Mouse (Mus musculus): ENCODE results near the gene Oscar. TPM values are rescaled to one million over a fixed set of nuclear protein-coding genes. Genes with fewer than 3 reads are reported as not detected.

The Oscar gene
- polyA plus RNA-seq (2014; fragmentation: Illumina TruSeq; extraction: RNeasy Lipid Tissue Mini Kit (QIAGEN cat#74804); ENCODE audit: low read depth, low replicate concordance) = not detected

DNA sequence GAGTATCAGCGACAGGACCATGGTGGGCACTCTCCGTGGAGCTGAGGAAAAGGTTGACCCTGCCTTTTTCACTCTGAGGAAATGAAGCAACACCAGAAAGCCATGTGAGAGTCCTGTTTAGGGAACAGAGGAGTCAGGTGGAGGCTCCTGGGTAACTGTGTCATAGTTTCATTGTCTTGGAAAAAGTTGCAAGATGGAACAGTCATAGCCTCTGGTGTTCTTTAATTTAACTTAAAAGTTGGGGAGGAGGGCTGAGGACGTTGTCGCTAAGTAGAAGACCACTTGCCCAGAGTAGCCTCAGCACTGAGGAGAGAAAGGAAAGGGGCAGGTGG is at the start of gene Oscar:
Gene Oscar (minus strand): TSS at position 101 of the 332 bp plus-strand sequence.

GRCm38 (mm10) chr7:3665215-3666114 is 49.5 kb upstream of the Oscar start, which contains the start of gene Leng1:
Leng1 (minus strand) TSS chr7:3665840.

DNA sequence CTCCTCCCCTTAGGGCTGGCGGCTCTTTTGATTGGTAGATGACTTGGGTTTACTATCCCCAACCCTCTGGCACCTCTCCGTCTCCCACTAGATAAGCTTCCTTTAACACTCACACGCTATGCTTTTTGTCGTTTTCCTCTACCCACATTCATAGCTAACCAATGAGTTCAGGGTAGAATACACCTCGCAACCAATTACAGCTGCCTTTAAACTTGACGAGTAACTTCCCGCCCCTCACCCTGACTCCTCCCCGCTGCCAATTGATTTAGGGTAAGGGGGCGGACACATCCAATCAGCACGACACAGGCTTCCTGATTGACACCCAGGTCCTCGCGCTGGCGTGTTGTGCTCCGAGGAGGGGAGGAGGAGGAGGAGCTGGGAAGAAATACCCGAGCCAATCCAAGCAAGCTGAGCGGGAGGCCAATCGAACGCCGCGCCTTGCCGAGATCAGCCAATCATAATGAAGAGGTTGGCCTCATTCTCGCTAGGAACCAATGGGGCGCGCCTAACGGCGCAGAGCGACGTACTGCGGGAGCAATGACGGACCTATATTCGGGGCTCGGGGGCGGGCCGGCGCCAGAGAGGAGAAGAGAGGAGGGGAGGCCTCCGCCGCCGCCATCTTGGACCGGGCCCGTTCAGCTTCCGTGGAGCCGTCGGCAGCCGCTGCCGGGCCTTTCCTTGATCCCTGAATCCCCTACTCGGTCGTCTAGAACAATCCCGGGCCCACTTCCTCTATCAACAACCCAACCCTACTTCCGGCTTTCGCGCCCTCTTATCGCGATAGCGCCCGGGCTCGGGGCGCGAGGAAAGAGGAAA is 28.9 kb upstream of the Oscar start, which contains the start of gene Cnot3:
Gene Cnot3 (plus strand): TSS at position 597 of the 816 bp plus-strand sequence.

GRCm38 (mm10) chr7:3629543-3630477 is 13.9 kb upstream of the Oscar start, which contains the start of the genes Tfpt and Prpf31:
Tfpt (minus strand) TSS chr7:3629929.
Prpf31 (plus strand) TSS chr7:3629985.

GRCm38 (mm10) chr7:3617242-3617995 is 1.5 kb upstream of the Oscar start, which contains the start of gene Ndufa3:
Ndufa3 (plus strand) TSS chr7:3617373.

Other genes starting within 250 kb of the Oscar start
- not detected for gene Cacng8, start 225.5 kb downstream of the Oscar start, polyA plus RNA-seq (2014; fragmentation: Illumina TruSeq; extraction: RNeasy Lipid Tissue Mini Kit (QIAGEN cat#74804); ENCODE audit: low read depth, low replicate concordance)
- gene Cacng6, start 192.0 kb downstream of the Oscar start, polyA plus RNA-seq (2014; fragmentation: Illumina TruSeq; extraction: RNeasy Lipid Tissue Mini Kit (QIAGEN cat#74804); ENCODE audit: low read depth, low replicate concordance) = not detected
- gene Tarm1, start 113.5 kb downstream of the Oscar start, polyA plus RNA-seq (2014; fragmentation: Illumina TruSeq; extraction: RNeasy Lipid Tissue Mini Kit (QIAGEN cat#74804); ENCODE audit: low read depth, low replicate concordance) = 1.9 TPM
- gene Ndufa3, start 1.2 kb upstream of the Oscar start, polyA plus RNA-seq (2014; fragmentation: Illumina TruSeq; extraction: RNeasy Lipid Tissue Mini Kit (QIAGEN cat#74804); ENCODE audit: low read depth, low replicate concordance) = 32.4 TPM
- not detected for gene Tfpt, start 13.8 kb upstream of the Oscar start, polyA plus RNA-seq (2014; fragmentation: Illumina TruSeq; extraction: RNeasy Lipid Tissue Mini Kit (QIAGEN cat#74804); ENCODE audit: low read depth, low replicate concordance)
- 20.0 TPM for gene Prpf31, start 13.8 kb upstream of the Oscar start, polyA plus RNA-seq (2014; fragmentation: Illumina TruSeq; extraction: RNeasy Lipid Tissue Mini Kit (QIAGEN cat#74804); ENCODE audit: low read depth, low replicate concordance)
- 5.7 TPM for gene Cnot3, start 29.1 kb upstream of the Oscar start, polyA plus RNA-seq (2014; fragmentation: Illumina TruSeq; extraction: RNeasy Lipid Tissue Mini Kit (QIAGEN cat#74804); ENCODE audit: low read depth, low replicate concordance)
- gene Leng1, start 49.7 kb upstream of the Oscar start, polyA plus RNA-seq (2014; fragmentation: Illumina TruSeq; extraction: RNeasy Lipid Tissue Mini Kit (QIAGEN cat#74804); ENCODE audit: low read depth, low replicate concordance) = 7.0 TPM
- gene Tmc4, start 61.4 kb upstream of the Oscar start, polyA plus RNA-seq (2014; fragmentation: Illumina TruSeq; extraction: RNeasy Lipid Tissue Mini Kit (QIAGEN cat#74804); ENCODE audit: low read depth, low replicate concordance) = 16.7 TPM
- gene Tsen34, start 76.7 kb upstream of the Oscar start, polyA plus RNA-seq (2014; fragmentation: Illumina TruSeq; extraction: RNeasy Lipid Tissue Mini Kit (QIAGEN cat#74804); ENCODE audit: low read depth, low replicate concordance) = 4.3 TPM
- gene Mboat7, start 77.4 kb upstream of the Oscar start, polyA plus RNA-seq (2014; fragmentation: Illumina TruSeq; extraction: RNeasy Lipid Tissue Mini Kit (QIAGEN cat#74804); ENCODE audit: low read depth, low replicate concordance) = 36.5 TPM
- 7.2 TPM for gene Rps9, start 87.8 kb upstream of the Oscar start, polyA plus RNA-seq (2014; fragmentation: Illumina TruSeq; extraction: RNeasy Lipid Tissue Mini Kit (QIAGEN cat#74804); ENCODE audit: low read depth, low replicate concordance)
- gene Pirb, start 104.2 kb upstream of the Oscar start, polyA plus RNA-seq (2014; fragmentation: Illumina TruSeq; extraction: RNeasy Lipid Tissue Mini Kit (QIAGEN cat#74804); ENCODE audit: low read depth, low replicate concordance) = 0.97 TPM
- gene Gm15448, start 209.5 kb upstream of the Oscar start, polyA plus RNA-seq (2014; fragmentation: Illumina TruSeq; extraction: RNeasy Lipid Tissue Mini Kit (QIAGEN cat#74804); ENCODE audit: low read depth, low replicate concordance) = not detected
- gene Pira2, start 228.9 kb upstream of the Oscar start, polyA plus RNA-seq (2014; fragmentation: Illumina TruSeq; extraction: RNeasy Lipid Tissue Mini Kit (QIAGEN cat#74804); ENCODE audit: low read depth, low replicate concordance) = 0.20 TPM